ENCODE assay signal across 14 mouse cellular contexts in genomic region chrX:23015562-23015961, GRCm38 (mm10).
DNase-seq lines count a peak whose midpoint lies in the region; ATAC-seq and TF ChIP-seq lines count a peak whose summit lies in the region.
"Had no signal": no experiment of that assay in that cellular context is flagged by ENCODE, and none has a peak within 500 bp of the region (broad histone marks: within the 10 kb centered on the region; RNA-seq: fewer than 3 reads in every experiment).

No protein-coding gene starts in this region.

- no peak overlapping the region for H3K4me2 ChIP-seq in forebrain, embryonic 13.5 days
- no peak overlapping the region for H3K4me2 ChIP-seq in forebrain, embryonic 11.5 days (ENCODE audit: low read depth, low read length, severe bottlenecking)
- H3K4me2 ChIP-seq in kidney, embryonic 14.5 days (replicated peaks; ENCODE audit: low read depth, low read length) = no peak overlapping the region
- H3K4me2 ChIP-seq: liver, embryonic 12.5 days had no signal

- no peak overlapping the region for H3K27ac ChIP-seq in forebrain, embryonic 13.5 days
- H3K27ac ChIP-seq in forebrain, embryonic 11.5 days (ENCODE audit: low read depth, low read length) = no peak overlapping the region
- H3K27ac ChIP-seq in kidney, embryonic 14.5 days (ENCODE audit: low read depth, low read length) = no peak overlapping the region
- H3K27ac ChIP-seq: limb, embryonic 10.5 days; liver, embryonic 12.5 days had no signal

- no peaks in the 10 kb centered on the region for H3K36me3 ChIP-seq in forebrain, embryonic 13.5 days (ENCODE audit: poor library complexity, severe bottlenecking)
- H3K36me3 ChIP-seq in forebrain, embryonic 11.5 days (ENCODE audit: control insufficient read depth, insufficient read depth, low read length) = no peaks in the 10 kb centered on the region
- no peaks in the 10 kb centered on the region for H3K36me3 ChIP-seq in kidney, embryonic 14.5 days (ENCODE audit: control insufficient read depth, insufficient read depth, low read length)
- H3K36me3 ChIP-seq: limb, embryonic 10.5 days; liver, embryonic 12.5 days had no signal

- ATAC-seq in forebrain, embryonic 13.5 days = peak; percentile 95
- ATAC-seq in forebrain, embryonic 11.5 days (replicated peaks; ENCODE audit: low FRiP score) = no peak
- ATAC-seq in kidney, embryonic 14.5 days (ENCODE audit: low FRiP score, low TSS enrichment) = no peak
- ATAC-seq: liver, embryonic 12.5 days; Patski had no signal

- no peak overlapping the region for H3K9ac ChIP-seq in forebrain, embryonic 13.5 days
- H3K9ac ChIP-seq in forebrain, embryonic 11.5 days (ENCODE audit: low read length) = no peak overlapping the region
- no peak overlapping the region for H3K9ac ChIP-seq in kidney, embryonic 14.5 days (ENCODE audit: low read depth, low read length)
- H3K9ac ChIP-seq: liver, embryonic 12.5 days had no signal

- no peak for DNase-seq in forebrain, embryonic 11.5 days (ENCODE audit: low spot score)
- peak; percentile 26 for DNase-seq in left cerebral cortex, postnatal 4 days
- no peak for DNase-seq in left cerebral cortex, postnatal 36 days (ENCODE audit: low spot score in 2 of 2)
- peak; percentile 87 for DNase-seq in brain, embryonic 14.5 days (ENCODE audit: low read depth)
- DNase-seq in layer of hippocampus, adult 9-11 months = peak; percentile 6
- DNase-seq in embryo, embryonic 10.5 days (ENCODE audit: low spot score) = no peak
- DNase-seq: cerebellum, adult 18-20 months; kidney, adult 2 months had no signal

- TF ChIP-seq POLR2A in brain, embryonic 14.5 days (IDR thresholded peaks at IDR 0.05; ENCODE audit: borderline replicate concordance, extremely low read depth, insufficient read depth, insufficient read length, poor library complexity, severe bottlenecking) = no peak

- 31% methylated on average over 1 of the region's 1 CpGs for WGBS in forebrain, embryonic 13.5 days
- WGBS in forebrain, embryonic 11.5 days = 46% methylated on average over 1 of the region's 1 CpGs
- WGBS in kidney, embryonic 14.5 days = 64% methylated on average over 1 of the region's 1 CpGs

- intact Hi-C loops in left cerebral cortex, postnatal 4 days (cut with DNase I) = no loop called here
- intact Hi-C loops in left cerebral cortex, postnatal 36 days (cut with DNase I) = no loop called here

- no peaks in the 10 kb centered on the region for H3K27me3 ChIP-seq in forebrain, embryonic 13.5 days
- H3K27me3 ChIP-seq in forebrain, embryonic 11.5 days (ENCODE audit: control insufficient read depth, insufficient read depth, low read length) = no peaks in the 10 kb centered on the region
- no peaks in the 10 kb centered on the region for H3K27me3 ChIP-seq in kidney, embryonic 14.5 days (ENCODE audit: control insufficient read depth, insufficient read depth, low read length)
- H3K27me3 ChIP-seq: liver, embryonic 12.5 days; megakaryocyte, embryonic 14.5 days had no signal

- no peaks in the 10 kb centered on the region; the same call in 1 of the 2 replicates for H3K4me1 ChIP-seq in forebrain, embryonic 13.5 days
- no peaks in the 10 kb centered on the region for H3K4me1 ChIP-seq in forebrain, embryonic 11.5 days (replicated peaks; ENCODE audit: control insufficient read depth, insufficient read depth, low read length)
- no peaks in the 10 kb centered on the region for H3K4me1 ChIP-seq in kidney, embryonic 14.5 days (ENCODE audit: control insufficient read depth, insufficient read depth, low read length)
- H3K4me1 ChIP-seq: limb, embryonic 10.5 days; liver, embryonic 12.5 days; megakaryocyte, embryonic 14.5 days had no signal

- no peaks in the 10 kb centered on the region for H3K9me3 ChIP-seq in forebrain, embryonic 13.5 days (replicated peaks)
- H3K9me3 ChIP-seq in forebrain, embryonic 11.5 days (ENCODE audit: control insufficient read depth, low read length) = no peaks in the 10 kb centered on the region
- H3K9me3 ChIP-seq in kidney, embryonic 14.5 days (ENCODE audit: control insufficient read depth, low read length) = no peaks in the 10 kb centered on the region
- H3K9me3 ChIP-seq: limb, embryonic 10.5 days; liver, embryonic 12.5 days; megakaryocyte, embryonic 14.5 days had no signal

- no peak for TF ChIP-seq CTCF in brain, embryonic 14.5 days (IDR thresholded peaks at IDR 0.05; ENCODE audit: borderline replicate concordance, extremely low read depth, insufficient read depth, insufficient read length)

- no peak overlapping the region for H3K4me3 ChIP-seq in forebrain, embryonic 13.5 days
- H3K4me3 ChIP-seq in forebrain, embryonic 11.5 days (ENCODE audit: low read depth, low read length) = no peak overlapping the region
- no peak overlapping the region for H3K4me3 ChIP-seq in kidney, embryonic 14.5 days (ENCODE audit: low read length)
- H3K4me3 ChIP-seq: limb, embryonic 10.5 days; liver, embryonic 12.5 days; megakaryocyte, embryonic 14.5 days had no signal

Comparison
In these comparisons a context has a peak if more than half of its experiments do, and no peak if none do; other contexts are left out.
1. DNase-seq: peak in left cerebral cortex, postnatal 4 days (single experiment), brain, embryonic 14.5 days (single experiment) and layer of hippocampus, adult 9-11 months (single experiment); none in forebrain, embryonic 11.5 days (single experiment), left cerebral cortex, postnatal 36 days (0 of 2) and embryo, embryonic 10.5 days (single experiment).